Mouse (Mus musculus) stomach, postnatal 0 days (tissue): ENCODE results near the gene Sdk2.

Source experiments
- CTCF ChIP-seq: IDR thresholded peaks from 2 replicates; pipeline ENCODE4 v1.5.1; 2016; ENCODE audit warnings: antibody characterized with exemption, low read depth, mild to moderate bottlenecking, moderate library complexity
- EP300 ChIP-seq: optimal IDR thresholded peaks from 2 replicates; pipeline ENCODE3; 2016; ENCODE audit warnings: antibody characterized with exemption

GRCm38 (mm10) chr11:113981088-113981487 lies 85.8 kb downstream of the Sdk2 start:
- TF ChIP-seq CTCF (no peak), EP300 (no peak)
